Mouse (Mus musculus) ovary, postnatal 36 days (tissue): Measurements from ENCODE around the gene 5430419D17Rik.

ENCODE experiments used
- DNase-seq: peaks from one replicate; pipeline ENCODE4 v3.0.0; 2022; ENCODE audit warnings: low spot score, mixed read lengths

The 5430419D17Rik gene

DNA sequence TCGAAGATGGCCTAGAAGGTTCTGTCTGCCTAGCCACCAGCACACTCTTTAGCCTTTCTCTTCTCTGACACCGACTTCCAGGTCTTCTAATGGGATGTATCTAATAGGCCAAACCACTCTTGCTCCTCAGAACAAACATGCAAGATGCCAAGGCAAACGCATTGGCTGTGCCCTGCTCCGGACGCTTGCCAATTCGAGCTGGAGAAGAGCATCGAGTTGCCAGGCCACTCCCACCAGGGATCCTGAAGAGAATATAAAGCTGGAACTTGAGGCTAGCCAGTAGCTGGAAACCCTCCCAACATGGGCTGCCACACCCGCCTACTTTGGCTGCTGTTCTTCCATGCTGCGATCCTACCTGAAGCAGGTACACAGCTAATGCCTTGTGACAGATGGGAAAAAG is at the start of gene 5430419D17Rik:
Gene 5430419D17Rik (plus strand): TSS at position 282 of the 400 bp plus-strand sequence.
- DNase-seq = no peak

DNA sequence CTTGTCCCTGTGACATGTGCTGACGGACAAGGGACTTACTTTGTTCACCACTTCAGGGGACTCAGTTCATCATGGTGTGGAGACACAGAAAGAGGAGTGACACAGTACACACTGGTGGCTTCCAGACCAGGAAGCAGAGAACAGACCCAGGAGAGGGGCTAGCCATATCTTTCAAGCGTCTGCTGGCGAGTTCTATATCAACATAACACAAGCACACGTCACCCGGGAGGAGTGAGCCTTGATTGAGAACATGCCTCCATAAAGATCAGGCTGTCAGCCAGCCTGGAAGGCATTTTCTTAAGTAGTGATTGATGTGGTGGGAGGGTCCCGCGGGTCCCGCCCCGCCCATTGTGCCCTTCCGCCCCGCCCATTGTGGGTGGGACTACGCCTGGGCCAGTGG is 44.2 kb upstream of the 5430419D17Rik start:
- no peak for DNase-seq

- no peak for DNase-seq
Observed at GRCm38 (mm10) chr7:131133181-131133580, 41.0 kb upstream of the 5430419D17Rik start.

DNA sequence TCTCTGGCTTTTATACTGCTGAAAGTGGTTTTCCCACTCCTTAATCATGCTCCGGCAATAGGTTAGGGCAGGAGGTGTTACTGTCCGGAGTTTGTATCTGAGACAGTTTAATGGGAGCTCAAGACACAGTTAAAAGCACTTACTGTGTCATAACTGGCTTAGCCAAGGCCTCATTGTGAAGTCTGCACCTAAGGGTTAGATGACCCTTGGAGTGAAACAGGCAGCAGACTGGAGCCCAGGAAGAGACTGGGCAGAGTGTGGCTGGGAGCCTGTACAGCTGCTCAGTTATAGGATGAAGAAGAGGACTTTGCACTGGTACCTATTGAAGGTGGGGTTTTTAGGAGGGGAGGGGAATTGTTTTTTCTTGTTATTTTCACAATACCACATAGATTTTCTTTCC is 28.0 kb upstream of the 5430419D17Rik start, which contains the start of gene 4933402N03Rik:
Gene 4933402N03Rik (minus strand): TSS at position 101 of the 400 bp plus-strand sequence.
- DNase-seq = no peak

DNA sequence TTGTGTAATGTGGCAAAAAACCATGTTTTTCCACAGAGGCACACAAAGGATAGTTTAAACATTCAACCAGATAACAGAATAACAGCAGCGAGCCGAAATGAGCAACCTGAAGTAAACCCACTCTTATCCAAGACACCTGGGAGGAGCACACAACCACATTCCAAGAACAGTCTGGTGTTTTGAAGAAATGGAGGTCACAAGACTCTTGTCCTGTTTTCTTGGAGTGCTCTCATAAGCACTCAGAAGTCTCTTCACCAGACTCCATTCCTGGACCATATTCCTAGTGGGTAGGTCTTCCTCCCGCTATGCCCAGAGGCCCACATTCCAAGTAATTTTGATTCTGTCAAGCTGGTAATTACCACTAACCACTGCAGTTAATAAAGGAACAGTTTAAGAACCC is 24.0 kb upstream of the 5430419D17Rik start:
- DNase-seq = no peak

DNA sequence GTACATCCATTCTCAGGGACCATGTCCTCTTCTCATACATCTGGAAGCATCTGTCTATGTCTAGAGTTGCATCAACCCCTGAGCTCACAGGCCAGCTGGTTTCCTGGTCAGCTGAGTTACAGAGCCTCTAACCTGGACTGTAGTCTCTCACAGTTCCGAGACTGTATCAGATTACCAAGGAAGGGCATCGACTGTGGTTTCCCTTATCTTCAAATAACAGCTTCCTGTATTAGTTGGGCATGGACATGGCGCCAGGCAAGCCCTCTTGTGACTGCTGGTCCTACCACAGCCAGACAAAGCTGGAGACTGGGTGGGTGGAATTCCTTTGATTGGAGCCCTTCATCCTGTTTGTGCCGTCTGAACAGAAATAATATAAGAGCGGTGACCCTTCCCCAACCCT is 21.2 kb upstream of the 5430419D17Rik start:
- DNase-seq = no peak

DNA sequence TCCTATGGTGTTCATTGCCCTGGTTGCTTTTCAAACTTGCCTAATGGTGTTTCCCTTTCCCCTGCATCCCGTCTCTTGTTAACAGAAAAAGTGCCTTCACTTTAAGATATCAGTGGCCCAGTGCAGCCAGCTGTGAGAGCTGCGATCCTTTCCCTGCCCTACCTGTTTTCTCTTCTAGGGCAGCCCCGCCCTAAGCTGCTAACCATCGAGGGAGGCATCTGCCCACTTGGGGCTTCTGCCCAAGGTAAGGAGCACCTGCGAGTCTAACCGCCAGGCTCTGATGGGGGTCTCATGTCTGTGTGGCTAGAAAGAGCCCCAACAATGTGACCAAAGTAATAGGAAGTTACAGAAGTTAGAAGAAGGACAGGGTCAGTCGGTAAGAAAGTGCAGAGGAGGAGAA is 12.0 kb upstream of the 5430419D17Rik start:
- DNase-seq = no peak

DNA sequence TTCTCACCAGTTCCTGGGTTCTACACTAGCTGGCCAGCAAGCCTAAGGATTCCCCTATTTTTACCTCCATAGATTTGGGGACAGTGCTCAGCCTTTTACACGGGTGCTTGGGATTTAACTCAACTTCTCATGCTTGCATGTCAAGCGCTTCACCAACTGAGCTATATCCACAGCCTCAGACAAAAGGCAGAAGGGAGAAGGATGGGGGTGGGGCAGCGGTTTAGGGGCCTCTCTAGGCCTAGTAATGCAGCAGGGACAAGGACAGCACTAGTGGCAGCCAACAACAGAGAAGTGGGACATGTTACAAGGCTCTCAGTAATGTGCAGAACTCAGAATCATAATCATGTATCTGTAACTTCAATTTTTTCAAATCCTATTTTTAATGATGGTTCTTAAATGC is 6.4 kb upstream of the 5430419D17Rik start:
- no peak for DNase-seq

DNA sequence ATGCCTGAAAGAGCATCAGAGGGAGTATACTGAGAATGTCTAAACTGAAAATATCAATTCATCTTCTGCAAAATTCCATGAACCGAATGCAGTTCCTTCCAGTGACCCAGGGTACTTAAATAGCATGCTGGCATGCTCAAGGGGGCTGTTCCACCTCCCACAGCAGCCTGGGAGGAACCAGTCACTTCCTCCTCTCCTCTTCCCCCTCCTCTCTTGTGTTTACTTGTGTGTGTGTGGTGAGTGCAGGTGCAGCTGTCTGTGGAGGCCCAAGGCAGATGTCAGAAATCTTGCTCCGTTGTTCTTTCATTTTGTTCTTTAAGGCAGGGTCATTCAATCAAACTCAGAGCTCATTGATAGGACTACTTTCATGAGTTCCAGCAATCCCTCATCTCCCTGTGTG is 5.1 kb upstream of the 5430419D17Rik start:
- DNase-seq = no peak

GRCm38 (mm10) chr7:131182685-131183084 is 8.5 kb downstream of the 5430419D17Rik start:
- DNase-seq = peak; percentile 36

DNA sequence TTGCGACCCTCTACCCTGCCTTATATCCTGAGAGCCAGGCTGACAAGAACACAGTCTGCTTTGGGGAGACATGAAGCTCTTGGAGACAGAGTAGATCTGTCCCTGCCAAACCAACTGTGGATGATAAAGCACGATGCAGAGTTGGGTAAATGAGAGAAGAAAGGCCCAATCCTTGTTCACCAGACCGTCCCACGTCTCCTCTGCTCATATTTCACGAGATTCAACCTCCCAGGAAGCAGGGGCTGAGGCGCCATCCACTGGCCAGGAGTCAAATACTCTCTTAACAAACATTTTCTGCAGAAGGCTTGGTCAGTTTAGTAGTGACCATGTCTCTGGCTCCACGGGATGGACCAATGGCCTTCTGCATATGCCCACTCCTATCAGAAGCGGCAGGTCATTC is 10.1 kb downstream of the 5430419D17Rik start:
- DNase-seq = no peak

DNA sequence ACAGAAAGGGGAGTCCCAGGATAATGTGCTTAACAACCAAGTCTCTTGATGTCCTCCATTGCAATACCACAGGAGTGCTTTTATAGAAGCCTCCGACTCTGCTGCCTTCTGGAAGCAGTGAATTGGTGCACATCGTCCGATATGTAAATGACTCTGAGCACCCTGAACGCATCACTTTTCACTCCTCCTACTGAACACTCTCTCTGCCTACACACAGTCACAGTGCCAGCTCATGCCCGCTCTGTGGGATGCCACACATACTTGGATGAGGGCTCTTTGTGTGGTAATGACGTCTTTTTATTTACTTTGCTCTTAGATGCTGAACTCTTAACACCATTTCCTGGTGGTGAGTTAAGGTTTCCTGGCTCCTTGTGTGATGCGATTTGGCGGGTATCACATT is 12.8 kb downstream of the 5430419D17Rik start:
- DNase-seq = no peak

- no peak for DNase-seq
Observed at GRCm38 (mm10) chr7:131187996-131188395, 13.8 kb downstream of the 5430419D17Rik start.

DNA sequence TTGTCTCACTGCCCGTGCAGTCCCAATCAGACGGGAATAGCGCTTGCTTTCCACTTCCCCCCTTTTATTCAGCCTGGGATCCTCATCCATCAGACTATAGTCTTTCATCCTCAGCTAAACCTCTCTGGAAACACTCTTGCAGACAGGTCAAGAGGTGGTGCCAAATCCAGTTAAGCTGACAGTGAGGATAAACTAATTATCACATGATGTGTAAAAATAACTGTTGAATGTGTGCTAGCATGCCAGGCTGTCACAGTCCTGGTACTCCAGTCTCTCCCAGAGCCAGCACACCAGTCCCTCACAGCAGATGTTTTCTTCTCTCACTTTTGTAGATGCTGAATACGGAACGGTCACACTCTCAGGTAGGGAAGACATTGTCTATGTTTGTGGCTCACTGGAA is 48.9 kb downstream of the 5430419D17Rik start:
- DNase-seq = no peak

GRCm38 (mm10) chr7:131236091-131236490 is 61.9 kb downstream of the 5430419D17Rik start:
- no peak for DNase-seq

DNA sequence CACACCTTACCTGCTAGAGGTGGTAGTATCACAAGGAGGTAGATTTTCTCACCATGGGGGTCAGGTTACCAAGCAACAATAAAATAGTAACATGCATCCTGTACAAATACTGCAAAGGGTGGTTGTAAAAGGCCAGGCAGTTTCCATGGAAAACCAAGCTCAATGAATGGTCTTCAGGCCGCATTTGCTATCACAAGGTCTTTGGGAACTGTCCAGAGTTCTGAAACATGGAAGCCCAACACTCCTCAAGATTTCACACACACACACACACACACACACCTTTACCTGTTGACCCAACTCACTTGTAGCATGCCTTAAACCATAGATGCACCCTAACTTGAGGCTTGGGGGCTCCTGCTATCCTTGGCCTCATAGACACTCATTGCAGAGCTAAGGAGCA is 70.8 kb downstream of the 5430419D17Rik start:
- no peak for DNase-seq

GRCm38 (mm10) chr7:131256841-131257240 is 82.6 kb downstream of the 5430419D17Rik start:
- DNase-seq = no peak

GRCm38 (mm10) chr7:131257309-131257708 is 83.1 kb downstream of the 5430419D17Rik start:
- no peak for DNase-seq

DNA sequence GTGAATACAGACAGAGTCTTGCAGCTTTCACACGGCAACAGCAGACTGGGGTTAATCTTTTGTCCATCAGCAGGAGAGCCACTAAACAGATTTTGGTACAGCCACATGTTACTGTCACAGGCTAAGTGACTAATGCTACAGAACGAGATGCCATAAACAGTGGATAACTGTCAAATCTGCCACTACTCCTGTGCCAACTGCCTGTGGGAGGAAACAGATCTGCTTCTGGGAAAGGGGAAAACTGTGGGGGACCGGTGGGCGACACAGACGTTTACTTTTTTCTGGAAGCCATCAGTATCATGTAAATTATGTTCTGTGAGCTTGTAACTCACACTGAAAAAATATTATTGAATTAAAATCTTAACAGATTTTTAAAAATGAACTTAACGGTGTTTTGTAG is 86.7 kb downstream of the 5430419D17Rik start:
- DNase-seq = no peak

DNA sequence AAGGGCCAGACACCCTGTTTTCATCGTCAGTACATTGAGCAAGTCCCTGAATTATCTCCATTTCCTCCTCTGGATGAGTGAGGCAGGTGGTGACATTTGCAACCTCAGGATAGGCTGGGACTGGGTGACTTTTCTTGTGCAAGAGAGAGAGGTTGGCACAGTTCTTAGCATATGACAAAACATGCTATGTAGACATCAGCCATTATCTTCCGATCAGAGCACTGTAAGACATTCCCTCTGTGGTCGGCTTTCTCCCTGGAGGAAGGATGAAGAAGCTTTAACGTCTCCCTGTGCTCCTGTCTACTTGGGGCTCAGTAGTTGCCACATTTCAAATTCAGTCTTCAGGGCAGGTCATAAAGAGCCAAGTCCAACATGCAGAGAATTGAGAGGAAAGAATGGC is 90.0 kb downstream of the 5430419D17Rik start:
- no peak for DNase-seq

GRCm38 (mm10) chr7:131265851-131266250 is 91.6 kb downstream of the 5430419D17Rik start:
- DNase-seq = no peak

GRCm38 (mm10) chr7:131297151-131297550 is 122.9 kb downstream of the 5430419D17Rik start:
- no peak for DNase-seq

GRCm38 (mm10) chr7:131303340-131303739 is 129.1 kb downstream of the 5430419D17Rik start:
- DNase-seq = no peak

DNA sequence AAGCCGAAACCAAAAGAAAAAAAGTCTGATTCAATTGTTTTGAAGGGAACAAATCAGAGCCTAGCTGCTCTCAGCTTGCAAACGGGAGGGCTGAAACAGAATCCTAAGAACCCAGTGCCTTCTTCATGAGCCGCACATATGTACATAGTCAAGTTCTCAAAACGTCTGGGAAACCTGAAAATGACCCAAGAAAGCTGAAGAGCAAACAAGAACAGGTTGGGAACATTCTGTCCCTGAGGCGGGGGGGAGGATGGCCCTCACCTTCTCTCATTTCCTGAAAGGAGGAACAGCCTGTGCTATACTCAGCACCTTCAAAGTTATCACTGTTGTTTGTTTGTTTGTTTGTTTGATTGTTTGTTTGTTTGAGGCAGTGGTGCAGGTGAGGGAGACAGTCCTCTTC is 132.5 kb downstream of the 5430419D17Rik start:
- no peak for DNase-seq

- DNase-seq = no peak
Observed at GRCm38 (mm10) chr7:131314493-131314892, 140.3 kb downstream of the 5430419D17Rik start.
